Mouse (Mus musculus): ENCODE measurements at regions not wholly inside any gene's neighbourhood (a gene's known extent, or its start where the extent isn't known, plus 50 kb on each side); places are given as distances from the start of the nearest gene placed in this dataset.

GRCm38 (mm10) chr1:146955688-146956214, 461.2 kb downstream of the Brinp3 start:
- TF ChIP-seq EP300 (IDR thresholded peaks at IDR 0.05) (no peak), CTCF (IDR thresholded peaks at IDR 0.05) (no peak)
